Mouse (Mus musculus): ENCODE measurements around the gene Arntl. TPM values are rescaled to one million over a fixed set of nuclear protein-coding genes. Genes with fewer than 3 reads are reported as not detected.
"Not testable (repeated sequence)": the region's sequence is repeated elsewhere in the genome, so short reads cannot be mapped to it uniquely, and the experiment has no call there.

Gene Arntl
- polyA plus RNA-seq, 1 experiment from 2014 or later: 10.7 TPM

- Histone ChIP-seq H3K36me3 (no peaks in the 10 kb centered on the region), H3K4me1 (peaks cover 8% of the 10 kb centered on the region), H3K27me3 (replicated peaks) (no peaks in the 10 kb centered on the region), H3K27ac (peak overlapping the region; percentile 38), H3K4me3 (replicated peaks) (no peak overlapping the region), H3K9ac (no peak overlapping the region), H3K4me2 (no peak overlapping the region), H3K9me3 (no peaks in the 10 kb centered on the region)
- ATAC-seq (ENCODE audit: insufficient read depth, low FRiP score, low read depth): peak; percentile 49; the same call in 1 of the 2 replicates
- 70% methylated on average over 21 of the region's 21 CpGs for WGBS
Measured at GRCm38 (mm10) chr7:113260321-113261167, 53.3 kb downstream of the Arntl start.

- WGBS: 56% methylated on average over 3 of the region's 3 CpGs
- H3K27ac ChIP-seq: no peak overlapping the region
- ATAC-seq (ENCODE audit: insufficient read depth, low FRiP score, low read depth): peak; percentile 38; the same call in 1 of the 2 replicates
Measured at GRCm38 (mm10) chr7:113261690-113262089, 54.4 kb downstream of the Arntl start.

GRCm38 (mm10) chr7:113262510-113263467 lies 55.5 kb downstream of the Arntl start:
- H3K27me3 ChIP-seq (replicated peaks); H3K4me2 ChIP-seq; H3K27ac ChIP-seq; H3K9me3 ChIP-seq; H3K4me3 ChIP-seq (replicated peaks); H3K9ac ChIP-seq; H3K4me1 ChIP-seq; ATAC-seq (ENCODE audit: insufficient read depth, low FRiP score, low read depth); H3K36me3 ChIP-seq: not testable (repeated sequence)
- WGBS: 47% methylated on average over 14 of the region's 14 CpGs

More at GRCm38 (mm10) chr7:113261690-113262089, 54.4 kb downstream of the Arntl start:
- H3K4me1 ChIP-seq: peaks cover 2% of the 10 kb centered on the region; the same call in 1 of the 2 replicates
- no peaks in the 10 kb centered on the region for H3K9me3 ChIP-seq
- H3K36me3 ChIP-seq: no peaks in the 10 kb centered on the region
- no peak overlapping the region for H3K9ac ChIP-seq
- no peak overlapping the region for H3K4me3 ChIP-seq (replicated peaks)
- H3K27me3 ChIP-seq (replicated peaks): no peaks in the 10 kb centered on the region
- H3K4me2 ChIP-seq: no peak overlapping the region

- WGBS: 100% methylated on average over 1 of the region's 1 CpGs
- no peaks in the 10 kb centered on the region for H3K36me3 ChIP-seq
- no peaks in the 10 kb centered on the region for H3K9me3 ChIP-seq
- peaks cover 2% of the 10 kb centered on the region; the same call in 1 of the 2 replicates for H3K4me1 ChIP-seq
- no peaks in the 10 kb centered on the region for H3K27me3 ChIP-seq (replicated peaks)
- H3K4me2 ChIP-seq: no peak overlapping the region
- H3K9ac ChIP-seq: no peak overlapping the region
- ATAC-seq (ENCODE audit: insufficient read depth, low FRiP score, low read depth): no peak
- no peak overlapping the region for H3K27ac ChIP-seq
- H3K4me3 ChIP-seq (replicated peaks): no peak overlapping the region
Measured at GRCm38 (mm10) chr7:113263990-113264389, 56.7 kb downstream of the Arntl start.

GRCm38 (mm10) chr7:113268287-113268686 lies 61.0 kb downstream of the Arntl start:
- ATAC-seq (ENCODE audit: insufficient read depth, low FRiP score, low read depth): peak; percentile 15; the same call in 1 of the 2 replicates
- Histone ChIP-seq H3K4me1 (0 out of 2 replicates have a peak, but pooled peaks cover 4% of the 10 kb centered on the region), H3K4me3 (replicated peaks) (no peak overlapping the region), H3K9ac (no peak overlapping the region), H3K27me3 (replicated peaks) (no peaks in the 10 kb centered on the region), H3K4me2 (no peak overlapping the region), H3K9me3 (no peaks in the 10 kb centered on the region), H3K36me3 (no peaks in the 10 kb centered on the region), H3K27ac (no peak overlapping the region)
- WGBS: 76% methylated on average over 9 of the region's 9 CpGs

- H3K4me2 ChIP-seq: no peak overlapping the region
- H3K9ac ChIP-seq: no peak overlapping the region
- H3K4me1 ChIP-seq: 0 out of 2 replicates have a peak, but pooled peaks cover 4% of the 10 kb centered on the region
- no peak for ATAC-seq (ENCODE audit: insufficient read depth, low FRiP score, low read depth)
- no peaks in the 10 kb centered on the region for H3K27me3 ChIP-seq (replicated peaks)
- H3K27ac ChIP-seq: no peak overlapping the region
- H3K36me3 ChIP-seq: no peaks in the 10 kb centered on the region
- no peaks in the 10 kb centered on the region for H3K9me3 ChIP-seq
- H3K4me3 ChIP-seq (replicated peaks): no peak overlapping the region
Measured at GRCm38 (mm10) chr7:113269081-113269480, 61.8 kb downstream of the Arntl start.

GRCm38 (mm10) chr7:113269921-113270320 lies 62.7 kb downstream of the Arntl start:
- Histone ChIP-seq H3K4me3 (replicated peaks) (no peak overlapping the region), H3K4me1 (0 out of 2 replicates have a peak, but pooled peaks cover 4% of the 10 kb centered on the region), H3K27me3 (replicated peaks) (no peaks in the 10 kb centered on the region), H3K9ac (no peak overlapping the region), H3K27ac (no peak overlapping the region), H3K36me3 (no peaks in the 10 kb centered on the region), H3K4me2 (no peak overlapping the region), H3K9me3 (no peaks in the 10 kb centered on the region)
- ATAC-seq (ENCODE audit: insufficient read depth, low FRiP score, low read depth): no peak
- 60% methylated on average over 3 of the region's 3 CpGs for WGBS

- no peaks in the 10 kb centered on the region for H3K36me3 ChIP-seq
- no peaks in the 10 kb centered on the region for H3K9me3 ChIP-seq
- ATAC-seq (ENCODE audit: insufficient read depth, low FRiP score, low read depth): no peak
- H3K4me3 ChIP-seq (replicated peaks): no peak overlapping the region
- no peak overlapping the region for H3K9ac ChIP-seq
- H3K27ac ChIP-seq: no peak overlapping the region
- 0 out of 2 replicates have a peak, but pooled peaks cover 4% of the 10 kb centered on the region for H3K4me1 ChIP-seq
- no peaks in the 10 kb centered on the region for H3K27me3 ChIP-seq (replicated peaks)
- WGBS: 56% methylated on average over 10 of the region's 10 CpGs
- H3K4me2 ChIP-seq: no peak overlapping the region
Measured at GRCm38 (mm10) chr7:113270551-113270950, 63.3 kb downstream of the Arntl start.

- Histone ChIP-seq H3K27me3 (replicated peaks) (no peaks in the 10 kb centered on the region), H3K4me1 (0 out of 2 replicates have a peak, but pooled peaks cover 4% of the 10 kb centered on the region), H3K4me2 (no peak overlapping the region), H3K9me3 (no peaks in the 10 kb centered on the region), H3K27ac (no peak overlapping the region), H3K9ac (no peak overlapping the region), H3K36me3 (no peaks in the 10 kb centered on the region), H3K4me3 (replicated peaks) (no peak overlapping the region)
- WGBS: 81% methylated on average over 2 of the region's 2 CpGs
- ATAC-seq (ENCODE audit: insufficient read depth, low FRiP score, low read depth): no peak
Measured at GRCm38 (mm10) chr7:113270991-113271390, 63.7 kb downstream of the Arntl start.

- 65% methylated on average over 5 of the region's 6 CpGs for WGBS
- Histone ChIP-seq H3K4me3 (replicated peaks) (no peak overlapping the region), H3K4me1 (0 out of 2 replicates have a peak, but pooled peaks cover 4% of the 10 kb centered on the region), H3K4me2 (no peak overlapping the region), H3K36me3 (no peaks in the 10 kb centered on the region), H3K9me3 (no peaks in the 10 kb centered on the region), H3K27me3 (replicated peaks) (no peaks in the 10 kb centered on the region), H3K9ac (no peak overlapping the region), H3K27ac (no peak overlapping the region)
- ATAC-seq (ENCODE audit: insufficient read depth, low FRiP score, low read depth): 0 out of 2 replicates have a peak, but pooled peaks have one; percentile 24
Measured at GRCm38 (mm10) chr7:113272338-113272997, 65.2 kb downstream of the Arntl start.

GRCm38 (mm10) chr7:113277245-113277644 lies 70.0 kb downstream of the Arntl start:
- H3K36me3 ChIP-seq: no peaks in the 10 kb centered on the region
- H3K4me3 ChIP-seq (replicated peaks): no peak overlapping the region
- H3K9ac ChIP-seq: no peak overlapping the region
- no peaks in the 10 kb centered on the region for H3K27me3 ChIP-seq (replicated peaks)
- no peaks in the 10 kb centered on the region for H3K9me3 ChIP-seq
- 46% methylated on average over 2 of the region's 2 CpGs for WGBS
- H3K4me2 ChIP-seq: no peak overlapping the region
- no peaks in the 10 kb centered on the region for H3K4me1 ChIP-seq
- no peak for ATAC-seq (ENCODE audit: insufficient read depth, low FRiP score, low read depth)
- H3K27ac ChIP-seq: no peak overlapping the region
